Mouse (Mus musculus) CH12F3 (cell line): ENCODE data around the gene Kdm5b.
"Not testable (repeated sequence)": the region's sequence is repeated elsewhere in the genome, so short reads cannot be mapped to it uniquely, and the experiment has no call there.

Source experiments
- in situ Hi-C: fragments of 300-500 bp; cut with MboI; formaldehyde crosslinking; loops from 2 replicates; pipeline ENCODE4 v1.14.3; 2020; ENCODE audit warnings: low sequenced_read_pairs

Kdm5b gene

DNA sequence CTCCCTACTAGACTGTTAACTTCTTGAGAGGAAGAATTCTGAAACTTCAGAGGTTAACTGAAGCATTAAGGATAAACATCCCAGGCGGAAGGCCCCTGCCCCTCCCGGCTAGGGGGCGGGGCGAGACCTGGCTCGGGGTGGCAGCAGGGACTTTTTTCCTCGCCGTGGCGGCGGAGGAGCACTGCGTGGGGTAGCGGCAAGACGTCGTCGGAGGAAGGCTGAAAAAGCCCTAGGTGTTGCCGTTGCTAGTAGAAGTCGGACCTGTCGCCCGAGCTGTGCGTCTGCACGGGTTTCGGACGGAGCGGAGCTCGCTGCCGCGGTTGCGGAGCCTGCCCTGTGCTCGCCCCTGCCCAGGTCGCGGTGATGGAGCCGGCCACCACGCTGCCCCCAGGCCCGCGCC is at the start of gene Kdm5b:
TSS of gene Kdm5b (plus strand) at position 196 of the 400 bp plus-strand sequence.
- in situ Hi-C loops = no loop called here

DNA sequence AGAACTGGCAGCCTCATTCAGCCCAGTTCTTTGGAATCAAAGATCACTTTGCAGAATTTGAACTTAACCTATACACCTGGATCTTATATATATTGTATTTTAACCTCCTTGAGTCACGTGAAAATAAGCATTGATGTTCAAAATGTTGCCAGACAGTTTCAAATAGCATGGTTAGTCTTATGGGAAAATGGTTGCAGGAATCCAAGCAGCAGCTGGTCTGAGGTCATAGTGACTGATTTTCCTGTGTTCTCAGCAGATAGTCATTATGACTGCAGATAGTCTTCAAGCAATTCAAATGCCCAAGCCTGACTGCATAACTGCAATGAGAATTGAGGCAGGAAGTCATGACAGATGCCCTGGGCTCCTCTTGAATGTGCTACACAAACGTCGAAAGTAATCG is 47.8 kb upstream of the Kdm5b start:
- in situ Hi-C loops = no loop called here

DNA sequence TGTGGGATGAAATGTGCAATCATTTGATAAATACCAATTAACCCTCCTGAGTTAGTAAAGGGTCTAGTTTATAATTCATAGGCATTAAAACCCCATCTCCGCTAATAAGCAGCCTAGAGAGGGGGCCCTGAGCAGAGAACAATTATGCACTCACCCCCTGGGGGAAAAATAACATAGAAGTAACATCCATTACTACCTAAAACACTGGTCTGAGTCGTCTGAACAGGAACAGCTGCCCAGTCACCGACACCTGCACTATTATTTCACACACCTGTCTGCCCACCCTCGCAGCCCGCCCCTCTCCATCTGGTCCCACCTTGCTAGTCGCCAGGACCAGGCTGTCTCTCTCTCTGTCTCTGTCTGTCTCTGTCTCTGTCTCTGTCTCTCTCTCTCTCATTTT is 47.4 kb upstream of the Kdm5b start:
- in situ Hi-C loops = no loop called here

DNA sequence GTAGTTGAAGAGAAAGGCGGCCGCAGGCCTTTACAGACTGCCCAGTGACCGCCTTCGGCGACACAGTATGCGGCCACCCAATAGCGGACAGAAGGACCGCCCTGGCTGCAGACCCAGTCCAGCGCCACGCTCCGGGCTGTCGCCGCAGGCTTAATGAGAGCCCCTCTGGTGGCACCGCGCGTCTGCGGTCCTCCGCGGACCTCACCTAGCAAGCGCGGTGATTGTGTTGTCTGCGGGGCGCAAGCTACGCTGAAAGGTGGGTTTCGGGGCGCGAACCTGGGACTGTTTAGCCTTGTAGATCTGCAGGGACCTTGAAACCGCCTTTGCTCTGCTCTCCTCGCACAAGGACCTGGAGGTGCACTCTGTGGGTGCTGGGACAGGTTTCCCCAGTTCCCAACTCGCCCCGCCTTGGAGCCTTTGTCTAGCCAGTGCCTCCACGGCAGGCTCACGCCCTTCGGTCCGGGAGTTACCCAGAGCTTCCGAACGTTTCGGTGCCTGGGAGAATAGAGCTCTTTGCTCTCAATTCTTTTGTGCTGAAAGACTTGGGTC is 46.6 kb upstream of the Kdm5b start:
- in situ Hi-C loops = no loop called here

GRCm38 (mm10) chr1:134513876-134514590 is 45.9 kb upstream of the Kdm5b start:
- in situ Hi-C loops = no loop called here

GRCm38 (mm10) chr1:134515891-134516290 is 44.1 kb upstream of the Kdm5b start:
- in situ Hi-C loops = no loop called here

DNA sequence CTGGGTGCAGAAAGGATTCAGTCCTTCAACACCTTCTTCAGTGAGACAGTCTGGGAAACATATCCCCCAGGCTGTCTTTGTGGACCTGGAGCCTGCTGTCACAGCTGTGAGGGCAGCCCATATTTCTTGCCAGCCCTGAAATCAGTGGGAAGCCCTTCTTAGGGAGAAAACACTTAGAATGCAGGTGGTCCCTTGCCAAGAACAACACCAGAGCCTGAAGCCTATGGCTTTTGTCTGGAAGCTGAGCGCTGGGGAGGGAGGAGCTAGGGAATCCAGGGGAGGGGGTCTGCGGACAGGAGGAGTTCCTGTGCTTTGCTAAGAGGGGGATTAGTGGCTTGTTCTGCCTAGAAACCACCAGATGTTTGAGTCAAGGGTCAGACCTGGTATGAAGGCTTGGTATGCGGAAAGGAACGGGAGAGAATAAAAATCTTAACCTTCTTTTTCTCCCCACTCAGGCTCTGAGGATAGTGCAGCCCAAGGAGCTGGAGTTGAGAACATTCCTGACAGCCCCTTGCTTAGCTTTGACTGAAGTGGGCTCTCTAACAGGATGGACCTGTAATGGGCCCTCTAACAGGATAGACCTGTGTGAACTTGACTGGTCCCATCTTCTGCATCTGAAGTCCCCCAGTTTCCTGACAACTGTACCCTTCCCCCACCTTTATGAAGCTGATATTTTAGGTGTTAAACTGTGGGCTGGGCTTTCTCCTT is 43.3 kb upstream of the Kdm5b start:
- in situ Hi-C loops = no loop called here

- in situ Hi-C loops = not testable (repeated sequence)
These were observed 42.1 kb upstream of the Kdm5b start for GRCm38 (mm10) chr1:134517841-134518240.

- in situ Hi-C loops = no loop called here
These were observed 41.3 kb upstream of the Kdm5b start for GRCm38 (mm10) chr1:134518677-134519076.

GRCm38 (mm10) chr1:134519201-134519600 is 40.8 kb upstream of the Kdm5b start:
- in situ Hi-C loops = not testable (repeated sequence)

GRCm38 (mm10) chr1:134520001-134520721 is 39.8 kb upstream of the Kdm5b start:
- in situ Hi-C loops = no loop called here

DNA sequence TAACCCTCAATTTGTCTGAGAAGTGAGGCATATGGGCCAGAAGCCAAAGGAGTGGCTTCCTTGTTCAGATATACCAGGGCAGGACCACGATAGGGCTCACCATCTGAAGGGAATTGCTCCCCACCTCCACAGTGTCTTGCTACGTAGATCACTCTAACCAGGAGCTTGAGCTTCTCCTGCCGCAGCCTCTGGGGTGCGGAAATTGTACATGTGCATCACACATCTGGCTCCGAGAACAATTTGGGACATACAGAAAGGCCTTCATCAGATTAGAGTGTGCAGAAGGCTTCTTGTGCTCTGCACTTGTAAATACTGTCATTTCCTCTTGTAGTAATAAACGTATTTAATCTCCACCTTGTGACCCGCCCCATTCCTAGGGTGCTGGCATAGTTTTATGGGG is 38.8 kb upstream of the Kdm5b start:
- in situ Hi-C loops = no loop called here

GRCm38 (mm10) chr1:134522325-134522724 is 37.6 kb upstream of the Kdm5b start:
- in situ Hi-C loops = no loop called here

DNA sequence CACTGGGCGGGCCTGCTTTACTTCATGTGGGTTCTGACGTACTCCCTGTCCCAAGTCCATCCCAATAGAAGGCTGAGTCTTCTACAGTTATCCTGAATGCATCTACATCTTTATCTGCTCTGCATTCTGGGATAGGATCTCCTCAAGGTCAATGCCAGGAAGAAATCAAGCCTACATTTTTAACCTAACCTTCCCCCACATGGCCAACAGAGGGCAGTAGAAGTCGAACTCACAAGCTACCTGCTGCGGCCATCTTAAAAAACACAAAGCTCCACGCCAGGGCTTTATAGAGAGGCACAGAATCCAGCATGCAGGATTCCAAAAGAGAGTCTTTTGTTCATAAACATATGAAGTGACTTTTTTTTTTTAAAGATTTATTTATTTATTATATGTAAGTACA is 35.5 kb upstream of the Kdm5b start:
- in situ Hi-C loops = no loop called here

DNA sequence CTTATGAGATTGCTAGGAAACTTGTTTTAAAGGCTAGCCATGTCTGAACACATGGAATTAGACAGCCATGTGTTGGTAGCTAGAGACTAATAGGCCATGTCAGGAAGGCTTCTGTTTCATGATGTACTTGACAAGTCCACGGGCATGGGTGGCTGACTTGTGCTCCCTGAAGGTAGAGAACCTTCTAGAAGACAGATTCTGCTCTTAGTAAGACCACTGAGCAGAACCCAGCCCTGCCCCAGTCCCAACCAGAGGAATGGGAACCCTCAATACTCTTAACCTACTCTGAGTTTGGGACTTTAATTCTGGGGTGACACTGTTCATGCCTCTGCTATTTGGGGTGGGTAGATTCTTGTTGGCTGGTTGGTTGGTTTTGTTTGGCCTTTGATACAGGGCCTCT is 35.0 kb upstream of the Kdm5b start:
- in situ Hi-C loops = no loop called here

- in situ Hi-C loops = no loop called here
These were observed 33.2 kb upstream of the Kdm5b start for GRCm38 (mm10) chr1:134526752-134527151.

GRCm38 (mm10) chr1:134530618-134531017 is 29.4 kb upstream of the Kdm5b start:
- in situ Hi-C loops = no loop called here

DNA sequence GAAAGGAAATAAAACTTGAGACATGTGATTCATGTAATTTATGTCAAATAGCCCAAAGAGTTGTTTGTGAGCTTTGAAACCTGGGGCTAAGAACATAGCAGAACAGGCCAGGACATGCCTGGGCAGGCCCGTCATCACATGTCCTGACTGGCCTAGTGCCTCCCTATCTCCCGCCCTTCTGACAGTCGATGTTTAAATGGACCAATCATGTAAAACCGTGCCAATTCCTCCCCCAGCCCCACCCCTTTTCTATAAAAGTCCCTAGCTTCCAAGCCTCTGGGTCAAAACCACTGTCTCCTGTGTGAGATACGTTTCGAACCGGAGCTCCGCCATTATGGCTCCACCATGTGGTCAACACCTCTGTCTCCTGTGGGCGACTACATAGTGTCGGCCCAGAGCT is 26.3 kb upstream of the Kdm5b start:
- in situ Hi-C loops = not testable (repeated sequence)

- in situ Hi-C loops = no loop called here
These were observed 24.9 kb upstream of the Kdm5b start for GRCm38 (mm10) chr1:134535054-134535453.

- in situ Hi-C loops = no loop called here
These were observed 24.5 kb upstream of the Kdm5b start for GRCm38 (mm10) chr1:134535513-134535912.

GRCm38 (mm10) chr1:134540610-134541009 is 19.4 kb upstream of the Kdm5b start:
- in situ Hi-C loops = no loop called here

DNA sequence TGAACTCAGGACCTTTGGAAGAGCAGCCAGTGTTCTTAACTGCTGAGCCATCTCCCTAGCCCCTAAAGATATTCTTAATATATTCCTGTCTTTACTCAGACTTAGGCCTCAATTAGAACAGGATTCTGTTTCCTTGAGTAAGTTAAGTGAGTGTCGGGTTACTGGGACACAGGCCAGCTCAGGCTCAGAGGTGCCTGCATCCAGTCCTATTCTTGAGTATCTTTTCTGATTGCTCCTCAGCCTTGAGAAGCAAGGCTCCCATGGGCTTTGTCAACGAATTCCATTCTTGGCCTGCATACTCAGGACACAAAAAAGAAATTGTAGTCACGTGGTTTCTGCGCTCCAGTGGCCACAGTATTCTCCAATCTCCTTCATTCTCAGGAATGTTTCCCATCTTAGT is 11.7 kb upstream of the Kdm5b start:
- in situ Hi-C loops = no loop called here
